Mouse (Mus musculus) liver, embryonic 14.5 days (tissue): Measurements from ENCODE around the gene Vmn2r24. TPM values are rescaled to one million over a fixed set of nuclear protein-coding genes. Genes with fewer than 3 reads are reported as not detected.
"Not testable (repeated sequence)": the region's sequence is repeated elsewhere in the genome, so short reads cannot be mapped to it uniquely, and the experiment has no call there.

Source experiments
- ATAC-seq: fragments of 200-750 bp; cut with Nextera tagmentation; 2 replicates; pipeline ENCODE4 v1.8.0; 2017; ENCODE audit warnings: moderate number of reproducible peaks, mild to moderate bottlenecking, moderate library complexity; ENCODE audit not compliant: insufficient read depth
- DNase-seq, 3 experiments: peaks; one replicate each; pipeline ENCODE4 v3.0.0-alpha.2; 2012 to 2013; ENCODE audit warnings: low read depth in 3 of 3, low spot score in 3 of 3
- H3K27ac ChIP-seq: fragments of 300-500 bp; sonication (generic); 2 replicates; pipeline ENCODE4 v1.5.1; 2014; ENCODE audit warnings: moderate library complexity, mild to moderate bottlenecking, control low read depth, inconsistent platforms
- H3K27me3 ChIP-seq: fragments of 300-500 bp; sonication (generic); 2 replicates; pipeline ENCODE4 v1.6.1; 2014; ENCODE audit warnings: mild to moderate bottlenecking, low read length, moderate library complexity; ENCODE audit not compliant: control insufficient read depth, insufficient read depth
- H3K36me3 ChIP-seq: fragments of 300-500 bp; sonication (generic); replicated peaks from 2 replicates; pipeline ENCODE4 v1.6.1; 2014; ENCODE audit warnings: low read depth; ENCODE audit not compliant: control insufficient read depth, insufficient read depth
- H3K4me1 ChIP-seq, 2 experiments: fragments of 200-500 bp in 1 of 2; fragments of 300-500 bp in 1 of 2; sonication (generic) in 1 of 2; replicated peaks; 2 replicates each; pipeline ENCODE4 v1.6.1; 2012 to 2014; ENCODE audit warnings: antibody characterized with exemption in 1 of 2, inconsistent platforms in 1 of 2, low read length in 1 of 2; ENCODE audit not compliant: control insufficient read depth in 2 of 2, insufficient read depth in 2 of 2
- H3K4me2 ChIP-seq: fragments of 300-500 bp; sonication (generic); 2 replicates; pipeline ENCODE4 v1.6.1; 2014; ENCODE audit warnings: low read depth, mild to moderate bottlenecking, control low read depth, moderate library complexity
- H3K4me3 ChIP-seq, 2 experiments: fragments of 200-500 bp in 1 of 2; fragments of 300-500 bp in 1 of 2; sonication (generic) in 1 of 2; 2 replicates each; pipeline ENCODE4 v1.5.1; 2012 to 2014; ENCODE audit warnings: low read depth in 2 of 2, low read length in 2 of 2, mild to moderate bottlenecking in 2 of 2, control low read depth in 1 of 2, inconsistent platforms in 1 of 2, moderate library complexity in 1 of 2; ENCODE audit not compliant: insufficient read depth in 1 of 2
- H3K9ac ChIP-seq: fragments of 300-500 bp; sonication (generic); replicated peaks from 2 replicates; pipeline ENCODE4 v1.6.1; 2014; ENCODE audit warnings: mild to moderate bottlenecking, control low read depth, moderate library complexity
- H3K9me3 ChIP-seq: fragments of 300-500 bp; sonication (generic); 2 replicates; pipeline ENCODE4 v1.6.1; 2016; ENCODE audit warnings: low read length, mixed read lengths; ENCODE audit not compliant: control insufficient read depth
- CTCF ChIP-seq: IDR thresholded peaks from 2 replicates; pipeline ENCODE4 v1.5.1; 2016; ENCODE audit warnings: antibody characterized with exemption, low read depth, control low read depth
- EP300 ChIP-seq: IDR thresholded peaks from 2 replicates; pipeline ENCODE4 v1.6.1; 2016; ENCODE audit warnings: antibody characterized with exemption, low read depth
- WGBS: fragments of 180-500 bp; shearing (Covaris S2); extraction: QIAGEN DNeasy Blood & Tissue Kit; methylation state at CpG from one replicate; pipeline ENCODE4 v1.1.7; 2014; ENCODE audit not compliant: insufficient replicate concordance; 5-methylcytosine and 5-hydroxymethylcytosine counted together
- polyA plus RNA-seq, 2 experiments: library from polyadenylated mRNA; depleted of rRNA in 1 of 2; stranded (reverse) in 1 of 2; unstranded in 1 of 2; fragments of >200 nt; fragmentation: Nextera tagmentation in 1 of 2; extraction: Ambion mirVana in 1 of 2; gene quantifications; 2 replicates each; pipeline versions ENCODE4 v1.2.1 to v1.2.3; 2012 to 2014

Vmn2r24 gene
- polyA plus RNA-seq (2012; rRNA removed) (not detected in 2 replicates), polyA plus RNA-seq (2014; fragmentation: Nextera tagmentation; extraction: Ambion mirVana) (not detected in 2 replicates)

DNA sequence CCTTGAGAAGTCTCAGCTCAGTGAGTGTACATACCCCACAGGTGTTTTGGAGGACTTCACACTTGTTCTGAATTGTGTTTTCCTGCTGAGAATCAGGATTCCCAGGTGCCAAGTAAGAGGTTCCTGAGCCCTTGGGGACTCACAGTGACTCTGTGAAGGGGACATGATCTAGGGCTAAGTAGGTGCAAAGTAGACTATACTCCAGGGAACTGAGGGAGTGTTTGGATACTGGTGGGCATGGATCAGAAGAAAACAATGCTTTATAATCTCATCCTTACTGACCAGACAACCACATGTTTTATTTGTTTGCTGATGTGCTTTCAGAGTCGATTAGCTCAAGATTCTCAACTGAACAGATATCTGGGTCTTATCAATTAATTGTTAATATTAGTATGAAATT lies at the start of gene Vmn2r24:
Vmn2r24 (plus strand) TSS at position 301 of the 400 bp plus-strand sequence.
- no peak within 1 kb of the TSS for H3K9ac ChIP-seq
- no peak for ATAC-seq
- no peaks in the 10 kb centered on the region for H3K4me1 ChIP-seq
- 40% methylated on average over 1 of the region's 1 CpGs for WGBS
- H3K4me3 ChIP-seq: no peak within 1 kb of the TSS
- no peak for DNase-seq
- H3K4me2 ChIP-seq: no peak within 1 kb of the TSS
- no peaks in the 10 kb centered on the region for H3K36me3 ChIP-seq
- no peak for TF ChIP-seq EP300
- TF ChIP-seq CTCF: no peak
- H3K27me3 ChIP-seq: no peaks in the 10 kb centered on the region
- no peak within 1 kb of the TSS for H3K27ac ChIP-seq
- H3K9me3 ChIP-seq: no peaks in the 10 kb centered on the region

GRCm38 (mm10) chr6:123770031-123770430 lies 8.6 kb upstream of the Vmn2r24 start:
- no peak for DNase-seq
- Histone ChIP-seq H3K36me3 (no peaks in the 10 kb centered on the region), H3K27me3 (no peaks in the 10 kb centered on the region), H3K9me3 (no peaks in the 10 kb centered on the region), H3K4me3 (no peak overlapping the region), H3K27ac (no peak overlapping the region), H3K9ac (no peak overlapping the region), H3K4me2 (no peak overlapping the region), H3K4me1 (no peaks in the 10 kb centered on the region)
- TF ChIP-seq CTCF: no peak
- no peak for TF ChIP-seq EP300
- 50% methylated on average over 3 of the region's 3 CpGs for WGBS
- no peak for ATAC-seq

DNA sequence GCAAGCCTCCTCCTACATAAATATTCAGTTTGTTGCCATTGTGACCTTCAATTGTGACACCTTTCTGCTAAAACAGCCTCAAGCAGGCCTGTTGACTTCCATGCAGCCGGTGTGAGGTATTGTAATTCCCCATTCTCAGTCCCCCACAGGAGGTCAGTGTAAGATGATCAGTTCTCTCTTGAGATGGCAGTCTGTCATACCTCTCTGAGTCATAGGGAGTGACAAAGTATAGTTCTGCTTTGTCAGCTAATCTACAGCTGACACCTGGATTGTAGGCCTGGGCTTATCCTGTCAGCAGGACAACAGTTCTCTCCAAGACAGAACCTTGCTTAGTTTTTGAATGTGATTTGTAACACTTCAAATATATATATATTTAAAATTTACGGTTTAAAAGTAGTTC lies 6.2 kb downstream of the Vmn2r24 start:
- H3K27ac ChIP-seq: no peak overlapping the region
- H3K36me3 ChIP-seq: no peaks in the 10 kb centered on the region
- no peaks in the 10 kb centered on the region for H3K4me1 ChIP-seq
- H3K9ac ChIP-seq: no peak overlapping the region
- H3K4me3 ChIP-seq: no peak overlapping the region
- H3K4me2 ChIP-seq: no peak overlapping the region
- ATAC-seq (no peak), DNase-seq (no peak)
- H3K27me3 ChIP-seq: no peaks in the 10 kb centered on the region
- WGBS: 49% methylated on average over 2 of the region's 2 CpGs
- H3K9me3 ChIP-seq: no peaks in the 10 kb centered on the region
- TF ChIP-seq CTCF (no peak), EP300 (no peak)

DNA sequence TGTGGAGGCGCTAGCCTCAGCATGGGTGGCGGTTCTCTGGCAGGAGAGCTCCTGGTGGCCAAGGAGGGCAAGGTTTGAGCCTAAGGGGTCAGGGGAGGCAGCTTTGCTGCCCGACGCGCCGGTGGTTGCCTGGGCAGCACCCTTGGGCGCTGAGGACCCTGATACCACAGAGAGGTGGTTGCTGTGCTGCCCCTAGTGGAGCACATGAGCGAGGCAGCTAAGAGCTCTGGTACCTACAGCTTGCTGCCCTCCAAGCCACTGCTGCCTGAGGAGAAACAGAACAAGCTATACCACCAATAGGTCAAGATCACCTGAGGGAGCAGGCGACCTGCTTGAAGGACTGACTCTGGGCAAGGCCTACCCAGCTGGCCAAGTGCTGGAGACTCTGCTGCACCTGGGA lies 15.1 kb downstream of the Vmn2r24 start:
- Histone ChIP-seq H3K9ac (no peak overlapping the region), H3K4me2 (no peak overlapping the region), H3K9me3 (no peaks in the 10 kb centered on the region), H3K36me3 (no peaks in the 10 kb centered on the region), H3K4me1 (no peaks in the 10 kb centered on the region), H3K27ac (no peak overlapping the region), H3K27me3 (no peaks in the 10 kb centered on the region), H3K4me3 (no peak overlapping the region)
- no peak for DNase-seq
- whole genome bisulfite sequencing: 33% methylated on average over 9 of the region's 9 CpGs
- peak; percentile 30; the same call in 1 of the 2 replicates for TF ChIP-seq CTCF
- no peak for TF ChIP-seq EP300
- ATAC-seq: no peak

- not testable (repeated sequence) for H3K36me3 ChIP-seq
Observed at GRCm38 (mm10) chr6:123810291-123810690, 31.6 kb downstream of the Vmn2r24 start.

GRCm38 (mm10) chr6:123819951-123820350 lies 41.3 kb downstream of the Vmn2r24 start:
- no peak overlapping the region for H3K4me3 ChIP-seq
- DNase-seq (no peak), ATAC-seq (no peak)
- TF ChIP-seq CTCF: no peak
- no peak for TF ChIP-seq EP300
- 56% methylated on average over 8 of the region's 8 CpGs for WGBS
- H3K27ac ChIP-seq: no peak overlapping the region
- H3K4me2 ChIP-seq: no peak overlapping the region
- no peaks in the 10 kb centered on the region for H3K9me3 ChIP-seq
- no peaks in the 10 kb centered on the region for H3K4me1 ChIP-seq
- no peaks in the 10 kb centered on the region for H3K27me3 ChIP-seq
- no peaks in the 10 kb centered on the region for H3K36me3 ChIP-seq
- no peak overlapping the region for H3K9ac ChIP-seq

More at GRCm38 (mm10) chr6:123810291-123810690, 31.6 kb downstream of the Vmn2r24 start:
- ATAC-seq, DNase-seq, H3K9ac ChIP-seq, H3K27me3 ChIP-seq, H3K4me1 ChIP-seq, H3K9me3 ChIP-seq, H3K4me3 ChIP-seq, H3K4me2 ChIP-seq, H3K27ac ChIP-seq: not testable (repeated sequence)

DNA sequence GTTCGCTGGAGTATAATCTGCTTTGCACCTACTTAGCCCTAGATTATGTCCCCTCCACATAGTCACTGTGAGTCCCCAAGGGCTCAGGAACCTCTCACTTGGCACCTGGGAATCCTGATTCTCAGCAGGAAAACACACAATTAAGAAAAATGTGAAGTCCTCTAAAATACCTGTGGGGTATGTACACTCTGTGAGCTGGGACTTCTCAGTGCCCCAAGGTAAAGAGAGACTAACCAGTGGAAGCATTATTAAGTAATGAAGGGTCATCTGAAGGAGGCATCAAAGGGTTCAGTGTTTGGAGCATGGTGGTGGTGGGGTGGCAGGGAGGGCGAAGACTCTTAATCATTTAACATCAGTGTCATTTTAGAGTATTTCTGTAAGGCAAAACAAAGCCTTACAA lies 74.7 kb downstream of the Vmn2r24 start, which contains the start of gene Vmn2r25:
Vmn2r25 (minus strand) TSS at position 101 of the 400 bp plus-strand sequence.
- ATAC-seq, H3K4me3 ChIP-seq, H3K27me3 ChIP-seq, H3K4me2 ChIP-seq, H3K4me1 ChIP-seq, H3K9ac ChIP-seq, H3K27ac ChIP-seq, H3K9me3 ChIP-seq, DNase-seq, H3K36me3 ChIP-seq: not testable (repeated sequence)
- WGBS: 18% methylated on average over 1 of the region's 2 CpGs
